Mouse (Mus musculus) cerebellum, postnatal 10 days (tissue): Measurements from ENCODE around the gene Tmprss9.

Experiments
- DNase-seq, 2 experiments: peaks; one replicate each; pipeline ENCODE4 v3.0.0; 2021; ENCODE audit warnings: mixed read lengths in 2 of 2

Gene Tmprss9

GRCm38 (mm10) chr10:80843087-80843930 is 28.3 kb upstream of the Tmprss9 start:
- DNase-seq = peak in 1 of 2 experiments; percentile 39

- peak; percentile 82 to 85 for DNase-seq
Measured at GRCm38 (mm10) chr10:80843931-80844547, 27.6 kb upstream of the Tmprss9 start, which contains the start of gene Lingo3. Gene Lingo3 (minus strand): TSS chr10:80844039.

- DNase-seq = peak; percentile 86
Measured at GRCm38 (mm10) chr10:80845055-80845693, 26.5 kb upstream of the Tmprss9 start.

- DNase-seq = no peak
Measured at GRCm38 (mm10) chr10:80845732-80846131, 25.9 kb upstream of the Tmprss9 start.

- peak in 1 of 2 experiments; percentile 51 for DNase-seq
Measured at GRCm38 (mm10) chr10:80848571-80848970, 23.1 kb upstream of the Tmprss9 start.

GRCm38 (mm10) chr10:80854913-80855748 is 16.5 kb upstream of the Tmprss9 start, which contains the start of the genes Lsm7 and Sppl2b:
Gene Lsm7 (minus strand): TSS chr10:80855209.
Gene Sppl2b (plus strand): TSS chr10:80855275.
- DNase-seq = peak; percentile 99

- peak in 1 of 2 experiments; percentile 56 for DNase-seq
Measured at GRCm38 (mm10) chr10:80855749-80856073, 15.9 kb upstream of the Tmprss9 start.

GRCm38 (mm10) chr10:80856267-80856666 is 15.4 kb upstream of the Tmprss9 start:
- no peak for DNase-seq

GRCm38 (mm10) chr10:80856908-80857307 is 14.7 kb upstream of the Tmprss9 start:
- no peak for DNase-seq

GRCm38 (mm10) chr10:80857386-80857785 is 14.3 kb upstream of the Tmprss9 start:
- DNase-seq = no peak

- no peak for DNase-seq
Measured at GRCm38 (mm10) chr10:80857848-80858247, 13.8 kb upstream of the Tmprss9 start.

- no peak for DNase-seq
Measured at GRCm38 (mm10) chr10:80858350-80858935, 13.2 kb upstream of the Tmprss9 start.

- no peak for DNase-seq
Measured at GRCm38 (mm10) chr10:80862305-80862704, 9.3 kb upstream of the Tmprss9 start.

- DNase-seq = peak; percentile 75 to 86
Measured at GRCm38 (mm10) chr10:80864446-80864845, 7.2 kb upstream of the Tmprss9 start.

- no peak for DNase-seq
Measured at GRCm38 (mm10) chr10:80870993-80871392, 655 bp upstream of the Tmprss9 start.

- DNase-seq = no peak
Measured at GRCm38 (mm10) chr10:80874035-80874434, 2.4 kb downstream of the Tmprss9 start.

GRCm38 (mm10) chr10:80876028-80876427 is 4.4 kb downstream of the Tmprss9 start:
- DNase-seq = peak; percentile 83 to 87

- DNase-seq = peak in 1 of 2 experiments; percentile 55
Measured at GRCm38 (mm10) chr10:80876594-80876993, 4.9 kb downstream of the Tmprss9 start.

GRCm38 (mm10) chr10:80880131-80880641 is 8.5 kb downstream of the Tmprss9 start:
- peak; percentile 83 to 88 for DNase-seq

- no peak for DNase-seq
Measured at GRCm38 (mm10) chr10:80880901-80881300, 9.3 kb downstream of the Tmprss9 start.

- peak; percentile 88 to 91 for DNase-seq
Measured at GRCm38 (mm10) chr10:80881301-80881700, 9.7 kb downstream of the Tmprss9 start.

GRCm38 (mm10) chr10:80887181-80887580 is 15.5 kb downstream of the Tmprss9 start:
- peak; percentile 85 to 88 for DNase-seq
